Mouse (Mus musculus): Measurements from ENCODE around the gene C1qtnf1.
"Not testable (repeated sequence)": the region's sequence is repeated elsewhere in the genome, so short reads cannot be mapped to it uniquely, and the experiment has no call there.

The C1qtnf1 gene

GRCm38 (mm10) chr11:118427986-118428385 lies at the start of gene C1qtnf1:
Gene C1qtnf1 (plus strand): TSS chr11:118428203.
- DNase-seq: peak; percentile 50

- DNase-seq: no peak
These were observed 49.3 kb upstream of the C1qtnf1 start for GRCm38 (mm10) chr11:118378656-118379055.

- peak; percentile 82 for DNase-seq
These were observed 48.6 kb upstream of the C1qtnf1 start for GRCm38 (mm10) chr11:118379251-118380009.

GRCm38 (mm10) chr11:118387816-118388215 lies 40.2 kb upstream of the C1qtnf1 start:
- not testable (repeated sequence) for DNase-seq

- no peak for DNase-seq
These were observed 34.0 kb upstream of the C1qtnf1 start for GRCm38 (mm10) chr11:118393991-118394390.

GRCm38 (mm10) chr11:118394538-118394937 lies 33.5 kb upstream of the C1qtnf1 start:
- no peak for DNase-seq

- DNase-seq: no peak
These were observed 30.0 kb upstream of the C1qtnf1 start for GRCm38 (mm10) chr11:118397806-118398530.

GRCm38 (mm10) chr11:118399891-118400565 lies 28.0 kb upstream of the C1qtnf1 start:
- no peak for DNase-seq

GRCm38 (mm10) chr11:118400566-118400936 lies 27.5 kb upstream of the C1qtnf1 start:
- no peak for DNase-seq

GRCm38 (mm10) chr11:118401195-118401594 lies 26.8 kb upstream of the C1qtnf1 start:
- peak; percentile 36 for DNase-seq

GRCm38 (mm10) chr11:118401760-118402280 lies 26.2 kb upstream of the C1qtnf1 start, which contains the start of gene Lgals3bp:
Gene Lgals3bp (minus strand): TSS chr11:118402092.
- peak; percentile 73 for DNase-seq

GRCm38 (mm10) chr11:118403183-118403582 lies 24.8 kb upstream of the C1qtnf1 start:
- no peak for DNase-seq

GRCm38 (mm10) chr11:118403951-118404899 lies 23.8 kb upstream of the C1qtnf1 start:
- no peak for DNase-seq

- DNase-seq: no peak
These were observed 22.7 kb upstream of the C1qtnf1 start for GRCm38 (mm10) chr11:118405311-118405710.

- no peak for DNase-seq
These were observed 21.5 kb upstream of the C1qtnf1 start for GRCm38 (mm10) chr11:118406521-118406920.

GRCm38 (mm10) chr11:118407318-118407910 lies 20.6 kb upstream of the C1qtnf1 start:
- DNase-seq: peak; percentile 63

GRCm38 (mm10) chr11:118408051-118408740 lies 19.8 kb upstream of the C1qtnf1 start:
- DNase-seq: no peak

- DNase-seq: no peak
These were observed 18.6 kb upstream of the C1qtnf1 start for GRCm38 (mm10) chr11:118409106-118410072.

GRCm38 (mm10) chr11:118410073-118410444 lies 17.9 kb upstream of the C1qtnf1 start:
- no peak for DNase-seq

- no peak for DNase-seq
These were observed 17.5 kb upstream of the C1qtnf1 start for GRCm38 (mm10) chr11:118410479-118410878.
